Mouse (Mus musculus): Measurements from ENCODE around the gene Serpinb6c. TPM values are rescaled to one million over a fixed set of nuclear protein-coding genes. Genes with fewer than 3 reads are reported as not detected.
A peak's percentile ranks its signal among the peaks of the same experiment; 100 is the strongest.

The Serpinb6c gene
- total and polyA plus RNA-seq, 3 experiments = not detected

DNA sequence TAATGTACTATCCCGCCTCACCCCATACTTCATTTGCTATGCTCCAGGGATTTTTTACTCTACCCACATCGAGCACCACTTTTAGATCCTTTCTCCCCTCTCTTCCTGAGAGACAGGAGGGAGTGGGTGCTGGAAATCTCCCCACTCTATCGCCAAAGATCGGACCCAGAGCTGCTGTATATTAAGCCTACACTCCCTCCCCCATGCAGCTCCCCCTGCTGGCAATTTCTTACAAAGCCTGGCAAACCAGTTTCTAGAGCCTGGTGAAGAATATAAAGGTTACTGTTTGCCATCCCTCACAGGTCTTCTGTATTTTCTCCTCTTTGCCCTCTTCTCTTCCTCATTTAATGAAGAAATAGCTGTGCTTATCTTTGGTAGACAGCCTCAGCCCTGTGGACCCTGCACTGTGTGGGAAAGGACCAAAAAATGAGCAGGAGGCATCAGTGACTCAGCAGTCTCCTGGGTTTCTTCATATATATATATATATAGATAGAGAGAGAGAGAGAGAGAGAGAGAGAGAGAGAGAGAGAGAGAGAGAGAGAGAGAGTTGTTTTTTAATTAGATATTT lies 36.8 kb upstream of the Serpinb6c start (continued):
- no peak for TF ChIP-seq NRF1 (IDR thresholded peaks at IDR 0.05; ENCODE audit: insufficient read depth, low read depth, low read length, poor library complexity, severe bottlenecking)
- no peak for TF ChIP-seq MAFK (IDR thresholded peaks at IDR 0.05; ENCODE audit: borderline replicate concordance, low read depth, low read length)
- TF ChIP-seq MXI1 (IDR thresholded peaks at IDR 0.05; ENCODE audit: low read depth, low read length) = no peak
- no peak for TF ChIP-seq POLR2AphosphoS2 (IDR thresholded peaks at IDR 0.05; ENCODE audit: low read length)
- TF ChIP-seq RCOR1 (IDR thresholded peaks at IDR 0.05; ENCODE audit: low read depth, low read length) = no peak
- TF ChIP-seq MYC (IDR thresholded peaks at IDR 0.05; ENCODE audit: low read depth, low read length) = no peak
- TF ChIP-seq ELF1 (IDR thresholded peaks at IDR 0.05; ENCODE audit: low read depth, low read length) = no peak
- no peak for TF ChIP-seq ZC3H11A (IDR thresholded peaks at IDR 0.05; ENCODE audit: low read depth, low read length)
- no peak for TF ChIP-seq ZNF384 (IDR thresholded peaks at IDR 0.05; ENCODE audit: low read depth, low read length)
- peak; percentile 13 for TF ChIP-seq RAD21 (IDR thresholded peaks at IDR 0.05; ENCODE audit: low read depth, low read length)
- 0 out of 2 replicates have a peak, but pooled peaks have one; percentile 9 for TF ChIP-seq GABPA (IDR thresholded peaks at IDR 0.05; ENCODE audit: low read depth, low read length)
- TF ChIP-seq JUND (IDR thresholded peaks at IDR 0.05; ENCODE audit: low read depth, low read length) = no peak
- no peak for TF ChIP-seq ZMIZ1 (IDR thresholded peaks at IDR 0.05; ENCODE audit: low read depth, low read length)
- no peak for TF ChIP-seq MYB (IDR thresholded peaks at IDR 0.05; ENCODE audit: low read depth, low read length)
- no peak for TF ChIP-seq USF2 (IDR thresholded peaks at IDR 0.05; ENCODE audit: borderline replicate concordance in 1 of 2, insufficient read depth in 1 of 2, low read depth in 1 of 2, low read length in 2 of 2)

DNA sequence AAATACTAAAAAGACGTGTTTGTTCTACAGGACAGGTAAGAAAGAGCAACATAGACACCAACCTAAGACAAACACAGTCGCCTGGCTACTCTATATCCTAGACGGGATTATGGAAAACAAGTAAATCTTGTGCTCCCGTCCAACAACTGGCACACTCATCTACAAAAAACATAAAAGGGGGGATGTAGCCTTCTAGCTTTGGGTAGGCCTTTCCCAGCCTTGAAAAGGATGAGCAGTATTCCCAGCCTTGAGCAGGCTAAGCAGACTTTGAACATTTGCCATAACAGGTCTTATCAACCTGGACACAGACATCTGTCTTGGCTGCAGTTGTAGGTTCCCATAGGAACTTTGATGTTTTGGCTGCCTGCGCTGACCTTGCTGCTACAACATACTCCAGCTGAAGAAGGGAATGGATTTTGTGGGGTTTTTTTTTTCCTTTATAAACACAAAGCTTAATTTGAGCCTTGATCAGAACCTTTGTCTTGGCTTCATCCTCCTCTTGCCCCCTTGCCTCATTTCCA lies 35.8 kb upstream of the Serpinb6c start:
- Histone ChIP-seq H3K9me3 (replicated peaks; ENCODE audit: insufficient read depth, low read length) (no peaks in the 10 kb centered on the region), H3K79me2 (ENCODE audit: control insufficient read depth, insufficient read depth, low read length, poor library complexity) (no peaks in the 10 kb centered on the region), H3K4me1 (ENCODE audit: control insufficient read depth in 1 of 2, insufficient read depth in 2 of 2, low read length in 2 of 2) (peaks cover 0 to 9% of the 10 kb centered on the region in 2 experiments; a peak in 2 of 4 replicates), H3K27ac (ENCODE audit: control insufficient read depth, low read depth, low read length) (no peak overlapping the region), H3K9ac (ENCODE audit: control insufficient read depth, low read depth, low read length, poor library complexity, severe bottlenecking) (no peak overlapping the region), H3K27me3 (ENCODE audit: control insufficient read depth in 1 of 2, insufficient read depth in 2 of 2, low read length in 2 of 2) (no peaks in the 10 kb centered on the region), H3K4me3 (ENCODE audit: control insufficient read depth in 1 of 2, insufficient read depth in 1 of 2, low read depth in 2 of 2, low read length in 2 of 2) (no peak overlapping the region), H3K36me3 (ENCODE audit: control insufficient read depth in 1 of 2, insufficient read depth in 2 of 2, low read length in 2 of 2) (peaks cover 0 to 15% of the 10 kb centered on the region in 2 experiments; a peak in 2 of 4 replicates)
- DNase-seq (ENCODE audit: low read depth, low spot score) = no peak
- TF ChIP-seq MYB (IDR thresholded peaks at IDR 0.05; ENCODE audit: low read depth, low read length) (no peak), NELFE (IDR thresholded peaks at IDR 0.05; ENCODE audit: low read depth, low read length) (no peak), MAX (IDR thresholded peaks at IDR 0.05; ENCODE audit: low read length) (no peak), TCF12 (IDR thresholded peaks at IDR 0.05; ENCODE audit: low read depth, low read length) (0 out of 2 replicates have a peak, but pooled peaks have one; percentile 5), MEF2A (IDR thresholded peaks at IDR 0.05; ENCODE audit: extremely low read depth, insufficient replicate concordance, low read depth, low read length, poor library complexity, severe bottlenecking) (no peak), TAL1 (IDR thresholded peaks at IDR 0.05; ENCODE audit: low read length) (peak; percentile 44)

All from MEL (cell line).